Mouse (Mus musculus): ENCODE results near the gene Rnaseh2c.

DNA sequence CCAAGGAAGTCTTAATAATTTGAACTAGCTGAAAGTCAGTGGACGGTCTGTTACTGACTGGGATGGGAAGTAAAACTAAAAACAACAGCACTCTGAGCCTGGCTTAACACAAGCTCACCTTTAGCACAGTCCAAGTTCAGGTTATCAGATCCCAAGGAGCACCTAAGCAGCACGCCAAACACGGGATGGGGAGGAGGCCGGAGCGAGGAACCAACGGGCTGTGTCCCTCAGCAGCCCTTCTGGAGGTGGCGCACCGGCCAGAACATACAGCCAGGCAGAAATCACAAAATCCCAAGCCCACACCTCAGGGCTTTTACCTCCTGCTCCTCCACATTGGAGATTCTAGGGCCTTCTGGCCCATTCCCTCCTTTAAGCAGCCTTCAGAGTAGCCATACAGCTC, 42.9 kb upstream of the Rnaseh2c start:
- TF ChIP-seq CTCF (IDR thresholded peaks at IDR 0.05; ENCODE audit: low read depth, low read length) (no peak), POLR2A (IDR thresholded peaks at IDR 0.05; ENCODE audit: borderline replicate concordance, low read depth, low read length) (no peak)

Measured in bone marrow macrophage, adult 2 months (primary cell).